Mouse (Mus musculus): ENCODE measurements around the gene Zfp110. TPM values are rescaled to one million over a fixed set of nuclear protein-coding genes. Genes with fewer than 3 reads are reported as not detected.
"Not testable (repeated sequence)": the region's sequence is repeated elsewhere in the genome, so short reads cannot be mapped to it uniquely, and the experiment has no call there.

The Zfp110 gene
- total RNA-seq (2017), result 112 and 114 TPM in 2 replicates

DNA sequence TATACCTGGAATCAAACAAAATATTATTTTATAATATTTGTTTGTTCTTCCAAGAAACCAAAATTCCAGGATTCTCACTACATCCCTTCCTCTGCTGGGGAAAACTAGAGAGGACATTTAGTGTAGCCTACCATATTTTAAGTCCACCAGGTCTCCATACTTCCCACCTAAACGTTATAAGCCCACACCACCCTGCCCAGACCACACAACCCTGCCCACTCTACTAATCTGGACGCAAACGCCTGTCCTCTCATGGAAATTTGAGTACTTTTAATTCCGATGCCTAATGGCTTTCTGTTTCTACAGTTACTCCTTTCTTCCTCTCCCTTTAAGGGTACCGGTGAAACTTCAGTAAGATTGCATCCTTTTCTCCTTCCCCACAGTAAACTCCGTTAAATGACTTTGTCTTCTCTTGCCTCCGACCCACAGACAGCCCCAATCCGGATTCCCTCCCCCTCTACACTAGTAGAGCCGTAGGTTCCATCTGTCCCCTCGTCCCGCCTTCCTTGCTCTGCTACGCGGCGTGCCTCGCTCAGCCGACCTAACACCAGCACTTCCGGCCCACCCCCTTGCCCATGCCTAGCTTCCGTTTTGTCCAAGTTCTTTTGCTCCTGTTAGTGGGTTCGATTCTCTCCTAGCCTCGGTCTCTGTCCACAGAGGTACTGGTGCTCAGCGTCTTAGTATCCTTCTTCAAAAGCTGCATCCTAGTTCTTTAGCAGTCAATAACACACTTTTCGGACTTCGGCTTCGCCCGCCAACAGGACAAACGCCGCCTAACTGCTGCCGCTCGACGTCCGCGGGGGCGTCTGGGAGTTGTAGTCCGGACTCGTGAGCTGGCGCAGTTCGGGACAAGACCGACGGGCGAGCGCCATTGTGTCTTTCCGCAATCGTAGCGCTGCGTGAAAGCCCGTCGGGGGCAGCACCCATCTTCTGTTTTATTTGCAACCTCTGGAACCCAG lies at the start of gene Zfp110:
TSS of gene Zfp110 (plus strand) at position 600 of the 959 bp plus-strand sequence.
- peak; percentile 93 for ATAC-seq (ENCODE audit: extremely low read depth, insufficient number of reproducible peaks, low FRiP score, poor library complexity, severe bottlenecking)

DNA sequence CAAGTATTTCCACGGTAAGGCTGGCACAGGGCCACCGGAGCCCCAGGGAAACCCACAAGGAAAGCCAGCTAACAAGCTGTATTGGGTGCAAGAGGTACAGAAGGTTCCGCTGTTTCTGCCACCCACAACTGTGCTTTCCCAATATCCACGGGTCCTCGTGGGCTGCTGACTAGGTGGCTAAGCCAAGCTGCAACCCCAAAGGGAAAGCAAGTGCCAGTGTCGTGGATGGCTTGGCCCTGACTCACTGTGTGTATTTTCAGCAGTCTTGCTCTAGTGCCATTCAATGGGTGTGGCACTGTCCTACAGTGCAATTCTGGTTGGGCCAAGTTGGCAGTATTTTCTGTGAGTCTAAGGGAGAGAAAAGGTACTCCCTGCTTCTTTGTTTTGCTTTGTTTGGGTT lies 47.2 kb upstream of the Zfp110 start:
- no peak for ATAC-seq (ENCODE audit: extremely low read depth, insufficient number of reproducible peaks, low FRiP score, poor library complexity, severe bottlenecking)

DNA sequence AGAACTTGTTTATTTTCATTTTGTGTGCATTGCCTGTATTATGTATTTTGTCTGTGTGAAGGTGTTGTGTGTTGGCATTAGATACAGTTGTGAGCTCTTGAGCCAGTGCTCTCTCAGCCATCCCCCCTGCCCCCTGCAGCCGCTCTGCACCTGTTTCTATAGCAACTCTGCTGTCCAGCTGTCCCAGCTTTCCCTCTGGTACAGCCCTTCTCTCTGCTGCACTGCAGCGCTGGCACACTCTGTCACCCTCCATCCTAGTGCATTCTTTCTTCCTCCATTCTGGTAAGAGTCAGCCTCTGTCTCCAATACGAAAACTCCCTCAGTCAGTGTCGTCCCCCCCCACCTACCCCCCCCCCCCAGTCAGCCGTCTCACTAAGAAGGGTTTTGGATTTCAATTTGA lies 46.5 kb upstream of the Zfp110 start:
- ATAC-seq (ENCODE audit: extremely low read depth, insufficient number of reproducible peaks, low FRiP score, poor library complexity, severe bottlenecking), result no peak

DNA sequence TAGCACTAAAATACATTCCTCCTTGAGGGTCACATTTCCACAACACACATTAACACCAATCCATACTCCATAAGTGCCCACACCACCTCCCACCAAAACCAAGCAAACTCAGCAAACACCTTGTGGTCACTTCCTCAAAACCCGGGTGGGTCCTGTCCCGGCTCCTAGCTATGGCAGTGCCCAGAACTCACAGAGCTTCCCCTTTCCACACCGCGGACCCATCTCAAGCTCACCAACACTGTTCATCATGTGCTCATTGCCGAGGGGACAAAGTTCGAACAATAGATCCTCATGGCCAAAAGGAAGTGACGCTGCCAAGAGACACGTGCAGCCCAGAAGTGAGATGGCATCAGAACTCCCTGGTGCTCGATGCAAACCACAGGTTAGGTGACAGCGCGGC lies 41.9 kb upstream of the Zfp110 start:
- ATAC-seq (ENCODE audit: extremely low read depth, insufficient number of reproducible peaks, low FRiP score, poor library complexity, severe bottlenecking), result not testable (repeated sequence)

DNA sequence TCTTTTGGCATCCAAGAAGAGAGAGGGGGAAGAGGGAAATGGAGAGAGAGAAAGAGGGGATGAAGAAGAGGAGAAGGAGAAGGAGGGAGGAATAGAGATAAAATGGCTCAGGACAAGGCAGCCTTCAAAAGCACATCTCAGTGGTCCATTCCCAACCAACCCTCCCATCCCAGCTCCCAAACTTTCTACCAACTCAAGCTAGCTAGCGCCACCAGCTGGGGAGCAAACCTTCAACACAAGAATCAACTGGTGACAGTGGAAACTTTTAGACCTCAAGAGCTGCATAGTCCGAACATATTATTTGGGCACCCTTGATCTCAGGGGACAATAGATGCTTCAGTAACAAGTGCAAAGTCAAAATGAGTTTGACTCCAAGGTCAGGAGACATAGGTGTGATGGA lies 36.6 kb upstream of the Zfp110 start:
- ATAC-seq (ENCODE audit: extremely low read depth, insufficient number of reproducible peaks, low FRiP score, poor library complexity, severe bottlenecking), result no peak

DNA sequence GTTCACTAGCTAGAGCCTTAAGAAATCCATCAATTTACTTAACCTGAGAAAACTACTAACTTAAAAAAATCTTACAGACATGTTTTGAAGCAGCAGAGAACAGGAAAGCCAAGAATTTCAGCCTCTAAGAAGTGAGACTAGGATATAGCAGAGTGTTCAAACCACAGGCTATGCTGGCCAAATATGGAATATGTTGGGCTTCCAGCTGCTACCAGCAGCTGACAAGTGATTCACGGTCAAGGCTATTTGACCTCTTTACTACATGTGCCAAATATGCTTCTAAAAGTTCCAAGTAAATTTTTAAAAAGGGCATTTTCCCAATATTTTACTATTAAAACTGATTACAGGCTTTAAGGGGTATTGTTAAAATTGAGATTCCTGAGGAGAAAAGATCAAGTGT lies 35.0 kb upstream of the Zfp110 start:
- no peak for ATAC-seq (ENCODE audit: extremely low read depth, insufficient number of reproducible peaks, low FRiP score, poor library complexity, severe bottlenecking)

DNA sequence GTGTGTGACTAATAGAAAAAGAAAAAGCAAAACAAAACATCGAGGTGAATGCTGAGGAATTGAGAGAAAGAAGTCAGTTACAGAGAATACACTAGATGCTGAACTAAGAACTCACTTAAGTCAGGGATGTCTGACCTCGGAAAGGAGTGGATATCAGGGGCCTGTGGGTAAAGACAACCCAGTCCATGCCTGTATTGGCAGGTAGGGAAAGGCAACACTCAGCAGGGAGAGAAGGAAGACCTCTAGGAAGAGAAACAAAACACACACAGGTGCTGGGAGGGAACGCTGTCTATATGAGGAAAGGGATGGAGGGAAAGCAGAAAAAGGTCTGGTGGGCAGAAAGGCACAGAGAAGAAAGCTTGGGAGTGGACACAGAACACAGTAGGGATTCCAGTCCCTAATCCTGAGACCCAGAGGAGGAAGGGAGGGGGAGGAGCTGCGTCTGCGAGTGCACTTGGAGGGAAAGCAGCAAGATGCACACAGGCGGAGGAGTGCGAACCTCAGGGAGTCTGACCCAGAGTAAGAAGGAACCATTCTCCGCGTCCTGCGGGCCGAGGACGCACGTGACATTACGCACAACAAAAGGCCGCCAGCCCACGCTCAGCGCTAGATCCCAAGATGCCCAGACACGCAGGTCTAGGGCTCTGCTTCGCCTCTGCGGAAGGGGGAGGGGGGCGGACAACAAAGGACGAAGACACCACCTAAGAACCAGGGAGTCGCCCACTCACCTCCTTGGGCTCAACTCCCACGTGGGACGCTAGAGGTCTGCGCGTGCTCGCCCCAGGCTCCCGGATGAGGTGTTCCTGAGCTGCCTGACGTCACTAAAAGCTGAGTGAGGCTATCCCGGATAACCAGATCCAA lies 31.5 kb upstream of the Zfp110 start, which contains the start of gene Zscan18:
TSS of gene Zscan18 (minus strand) at position 770 of the 861 bp plus-strand sequence.
- peak; percentile 36; the same call in 1 of the 2 replicates for ATAC-seq (ENCODE audit: extremely low read depth, insufficient number of reproducible peaks, low FRiP score, poor library complexity, severe bottlenecking)

DNA sequence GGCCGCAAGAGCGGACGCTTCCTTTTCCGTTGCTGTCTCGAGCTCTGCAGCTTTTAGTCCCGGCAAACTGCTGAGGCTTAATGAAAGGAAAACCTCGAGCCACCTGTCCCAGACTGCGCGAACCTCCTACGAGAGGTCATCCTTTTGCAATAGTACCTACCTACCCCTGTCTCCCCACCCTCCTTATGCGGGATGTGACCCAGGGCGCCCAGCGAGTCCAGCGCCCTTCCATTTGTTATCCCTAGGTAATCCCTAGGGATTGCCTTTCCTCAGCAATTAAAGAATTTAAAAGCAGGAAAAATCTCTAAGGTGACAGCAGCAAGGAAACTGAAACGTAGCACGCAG lies 30.9 kb upstream of the Zfp110 start:
- ATAC-seq (ENCODE audit: extremely low read depth, insufficient number of reproducible peaks, low FRiP score, poor library complexity, severe bottlenecking), result no peak

DNA sequence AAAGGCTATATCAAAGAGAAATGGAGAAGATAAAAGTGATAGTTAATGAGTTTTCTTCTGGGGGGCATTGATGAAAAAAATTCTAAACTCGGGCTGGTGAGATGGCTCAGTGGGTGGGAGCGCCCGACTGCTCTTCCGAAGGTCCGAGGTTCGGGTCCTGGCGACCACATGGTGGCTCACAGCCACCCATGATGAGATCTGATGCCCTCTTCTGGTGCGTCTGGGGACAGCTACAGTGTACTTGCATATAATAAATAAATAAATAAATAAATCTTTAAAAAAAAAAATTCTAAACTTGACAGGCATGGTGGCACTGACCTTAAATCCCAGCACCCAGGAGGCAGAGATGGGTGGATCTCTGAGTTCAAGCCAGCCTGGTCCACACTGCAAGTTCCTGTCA lies 19.0 kb upstream of the Zfp110 start:
- ATAC-seq (ENCODE audit: extremely low read depth, insufficient number of reproducible peaks, low FRiP score, poor library complexity, severe bottlenecking), result no peak

DNA sequence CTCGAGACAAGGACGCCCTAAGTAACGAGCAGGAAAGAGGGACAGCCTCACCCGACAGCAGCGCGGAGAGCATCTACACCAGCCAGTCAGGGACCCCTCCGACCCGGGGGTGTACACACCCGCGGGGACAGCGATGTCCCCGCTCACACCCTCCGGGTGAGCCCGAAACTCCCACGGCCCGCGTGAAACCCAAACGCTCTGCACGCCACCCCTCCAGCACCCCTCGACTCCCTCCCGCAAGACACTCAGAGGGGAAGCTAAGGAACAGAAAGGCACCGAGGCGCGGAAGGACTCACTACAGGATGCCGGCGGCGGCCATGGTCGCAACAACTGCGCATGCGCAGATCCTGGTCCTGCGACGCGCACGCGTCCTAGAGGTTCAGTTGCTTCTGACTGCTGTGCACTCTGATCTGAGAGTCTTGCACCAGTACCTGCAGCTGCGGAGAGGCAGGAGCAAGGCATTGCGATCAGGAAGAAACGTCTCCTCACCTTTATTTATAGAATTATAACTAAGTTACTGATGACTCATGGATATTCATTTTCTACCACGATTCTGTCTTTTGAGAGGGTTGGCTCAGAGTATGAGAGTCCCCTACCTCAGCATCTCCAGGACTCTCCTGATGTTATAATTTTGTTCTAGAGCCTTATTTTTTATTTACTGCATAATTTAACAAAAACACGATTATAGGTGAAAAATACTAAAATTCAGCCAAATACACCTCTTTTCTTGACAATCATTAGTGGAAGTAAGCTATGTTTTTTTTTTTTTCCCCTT lies 15.9 kb upstream of the Zfp110 start, which contains the start of gene Zfp329:
TSS of gene Zfp329 (minus strand) at position 338 of the 775 bp plus-strand sequence.
- ATAC-seq (ENCODE audit: extremely low read depth, insufficient number of reproducible peaks, low FRiP score, poor library complexity, severe bottlenecking), result peak; percentile 91

DNA sequence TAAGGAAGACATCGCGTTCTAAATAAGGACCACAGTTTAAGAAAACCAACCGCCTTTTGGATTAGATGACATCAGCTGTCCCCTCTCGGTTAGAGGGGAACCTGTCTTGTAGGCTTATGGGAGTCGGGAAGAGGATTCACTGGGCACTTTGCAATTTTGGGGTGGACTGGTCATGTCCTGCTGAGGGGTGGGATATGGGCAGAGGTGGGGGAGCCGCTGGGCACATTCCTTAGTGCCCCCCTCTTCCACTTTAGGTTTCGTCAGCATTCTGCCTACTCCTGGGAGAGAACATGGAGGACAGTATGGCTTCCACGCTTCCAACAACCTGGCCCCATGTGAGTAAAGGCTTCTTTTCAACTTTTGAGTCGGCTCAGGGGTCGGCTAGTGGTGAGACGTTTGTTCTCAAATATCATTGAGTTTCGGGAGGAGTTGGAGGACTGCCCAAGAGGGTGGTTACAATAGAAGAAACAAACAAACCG lies 671 bp downstream of the Zfp110 start:
- ATAC-seq (ENCODE audit: extremely low read depth, insufficient number of reproducible peaks, low FRiP score, poor library complexity, severe bottlenecking), result 0 out of 2 replicates have a peak, but pooled peaks have one; percentile 2

DNA sequence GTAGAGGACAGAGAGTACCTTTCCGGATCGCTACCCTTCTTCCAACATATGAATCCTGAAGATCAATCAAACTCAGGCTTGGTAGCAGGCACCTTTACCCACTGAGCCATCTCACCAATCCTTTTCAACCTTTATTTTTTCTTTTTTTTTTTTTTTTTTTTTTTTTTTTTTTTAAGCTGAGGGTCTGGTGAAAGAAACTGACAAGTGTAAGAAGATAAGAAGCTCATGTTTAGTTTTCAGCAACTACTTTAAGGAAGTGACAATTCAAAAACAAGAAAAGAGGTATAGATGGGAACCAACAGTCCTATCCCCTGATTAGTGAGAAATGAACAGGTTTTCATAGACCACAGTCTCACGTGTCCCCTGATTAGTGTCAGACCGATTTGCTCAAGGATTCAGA lies 1.2 kb downstream of the Zfp110 start:
- no peak for ATAC-seq (ENCODE audit: extremely low read depth, insufficient number of reproducible peaks, low FRiP score, poor library complexity, severe bottlenecking)

DNA sequence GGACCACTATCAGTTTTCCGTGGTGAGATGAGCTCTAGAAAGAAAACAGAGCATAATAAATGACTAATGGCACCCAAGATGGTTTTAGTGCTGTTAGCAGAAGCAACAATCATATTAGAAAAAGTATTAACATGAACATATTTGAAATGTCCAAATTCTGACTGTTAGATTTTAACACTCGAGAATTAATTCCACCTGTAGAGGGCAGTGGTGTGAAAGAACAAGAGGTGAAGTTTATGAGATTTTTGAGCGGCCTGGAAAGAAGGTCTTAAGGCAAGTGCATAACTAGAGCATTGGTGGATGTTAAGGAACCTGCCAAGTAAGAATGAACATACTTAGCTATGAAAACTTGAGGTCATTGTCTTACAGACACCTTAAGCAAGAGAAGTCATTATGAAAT lies 39.7 kb downstream of the Zfp110 start:
- 0 out of 2 replicates have a peak, but pooled peaks have one; percentile 33 for ATAC-seq (ENCODE audit: extremely low read depth, insufficient number of reproducible peaks, low FRiP score, poor library complexity, severe bottlenecking)

DNA sequence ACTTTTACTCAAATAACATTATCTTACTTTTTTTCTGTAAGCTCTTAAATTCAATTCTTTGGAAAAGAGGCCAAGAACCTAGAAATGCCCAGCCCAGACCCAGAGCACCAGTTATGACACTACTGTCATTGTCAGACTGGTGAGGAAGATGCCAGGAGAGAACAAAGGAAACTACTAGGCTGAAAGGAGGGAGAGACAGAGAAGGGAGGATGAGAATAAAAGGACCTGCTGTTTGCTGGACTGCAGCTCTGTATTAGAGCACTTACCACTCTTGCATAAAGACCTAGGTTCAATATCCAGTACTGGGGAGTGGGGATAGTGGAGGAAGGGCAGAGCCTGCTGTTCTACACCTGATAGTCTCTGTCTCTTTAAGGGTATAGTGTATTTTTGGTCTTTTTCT lies 45.5 kb downstream of the Zfp110 start:
- ATAC-seq (ENCODE audit: extremely low read depth, insufficient number of reproducible peaks, low FRiP score, poor library complexity, severe bottlenecking), result no peak

DNA sequence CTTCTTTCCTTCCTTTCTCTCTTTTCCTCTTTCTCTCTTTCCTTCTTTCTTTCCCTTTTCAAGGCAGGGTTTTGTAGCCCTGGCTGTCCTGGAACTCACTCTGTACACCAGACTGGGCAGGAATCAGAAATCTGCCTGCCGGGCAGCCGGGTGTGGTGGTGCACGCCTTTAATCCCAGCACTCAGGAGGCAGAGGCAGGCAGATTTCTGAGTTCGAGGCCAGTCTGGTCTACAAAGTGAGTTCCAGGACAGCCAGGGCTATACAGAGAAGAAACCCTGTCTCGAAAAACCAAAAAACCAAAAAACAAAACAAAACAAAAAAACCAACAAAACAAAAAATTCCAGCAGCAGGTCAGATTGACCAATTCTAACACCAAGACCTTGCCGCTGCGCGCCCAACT lies 45.9 kb downstream of the Zfp110 start:
- ATAC-seq (ENCODE audit: extremely low read depth, insufficient number of reproducible peaks, low FRiP score, poor library complexity, severe bottlenecking), result not testable (repeated sequence)

DNA sequence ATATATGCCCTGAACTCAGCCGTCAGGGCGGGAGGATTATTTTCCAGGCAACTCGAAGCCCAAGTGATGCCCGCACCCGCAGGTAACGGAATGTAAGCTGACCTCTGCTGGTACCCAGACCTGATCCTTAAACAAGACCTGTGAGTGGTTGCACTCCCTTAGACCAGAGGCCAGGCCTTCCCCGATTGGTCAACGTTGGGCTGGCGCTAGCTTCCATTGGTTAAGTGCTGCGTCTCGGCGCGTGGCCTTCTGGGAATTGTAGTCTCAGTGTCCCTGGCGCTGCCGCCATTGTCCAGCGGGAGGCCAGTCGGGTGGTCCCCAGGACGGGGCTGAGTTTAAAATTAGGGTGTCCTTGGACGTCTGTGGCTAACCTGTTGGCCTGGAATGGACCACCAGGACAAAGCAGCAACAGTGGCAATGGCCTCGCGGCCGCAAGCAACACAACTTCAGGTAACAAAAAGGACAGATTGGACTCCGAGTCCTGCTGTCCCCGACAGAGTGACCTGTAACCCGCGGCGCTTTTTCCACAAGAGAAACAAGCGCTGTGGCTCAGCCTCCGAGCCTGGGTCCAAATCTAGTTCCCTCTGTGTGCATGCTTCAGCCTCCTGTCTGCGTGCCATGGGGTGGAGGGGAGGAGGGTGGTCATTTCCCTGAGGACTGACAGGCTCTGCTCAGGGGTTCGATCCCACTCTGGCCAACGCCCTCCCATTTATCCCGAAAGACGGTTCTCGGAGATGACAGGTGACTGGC lies 46.5 kb downstream of the Zfp110 start, which contains the start of gene Zfp128:
TSS of gene Zfp128 (plus strand) at position 267 of the 750 bp plus-strand sequence.
- peak; percentile 100 for ATAC-seq (ENCODE audit: extremely low read depth, insufficient number of reproducible peaks, low FRiP score, poor library complexity, severe bottlenecking)

DNA sequence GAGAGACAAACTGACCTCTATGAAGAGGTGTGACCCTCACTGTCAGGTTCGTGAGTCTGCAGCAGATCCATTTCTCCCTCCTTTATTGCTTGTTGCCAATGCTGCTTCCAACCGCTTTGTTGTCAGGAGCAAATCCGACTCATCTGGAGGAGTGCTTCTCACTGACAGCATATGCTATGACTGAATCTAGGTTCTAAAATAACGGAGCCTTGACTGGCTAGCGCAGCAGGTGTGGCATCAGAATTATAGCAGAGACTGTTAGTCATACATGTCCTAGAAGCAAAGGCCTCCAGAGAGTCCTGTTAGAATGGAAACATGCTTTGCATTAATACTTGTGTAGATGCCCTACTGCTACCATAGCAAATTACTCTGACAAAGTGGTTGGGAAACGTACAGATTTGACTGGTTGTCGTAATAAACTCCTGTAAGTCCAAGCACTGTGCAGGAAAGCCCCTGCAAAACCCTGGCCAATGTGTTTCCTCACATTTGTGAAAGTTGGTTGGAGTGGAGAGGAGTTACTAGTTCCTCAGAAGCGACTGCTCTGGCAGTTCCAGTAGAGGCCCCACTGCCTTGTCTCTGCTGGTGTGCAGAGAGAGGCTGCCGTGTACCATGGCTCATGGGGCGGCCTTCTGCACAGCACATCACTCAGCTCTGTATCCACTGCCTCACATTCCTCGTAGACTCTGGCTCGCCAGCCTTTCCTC lies 52.2 kb downstream of the Zfp110 start:
- no peak for ATAC-seq (ENCODE audit: extremely low read depth, insufficient number of reproducible peaks, low FRiP score, poor library complexity, severe bottlenecking)

All from neutrophil, adult 5-6 weeks (primary cell).